Mouse (Mus musculus) liver, embryonic 14.5 days (tissue): ENCODE measurements around the gene Gpr19.

ENCODE experiments used
- CTCF ChIP-seq: IDR thresholded peaks from 2 replicates; pipeline ENCODE4 v1.5.1; 2016; ENCODE audit warnings: antibody characterized with exemption, low read depth, control low read depth
- EP300 ChIP-seq: IDR thresholded peaks from 2 replicates; pipeline ENCODE4 v1.6.1; 2016; ENCODE audit warnings: antibody characterized with exemption, low read depth

DNA sequence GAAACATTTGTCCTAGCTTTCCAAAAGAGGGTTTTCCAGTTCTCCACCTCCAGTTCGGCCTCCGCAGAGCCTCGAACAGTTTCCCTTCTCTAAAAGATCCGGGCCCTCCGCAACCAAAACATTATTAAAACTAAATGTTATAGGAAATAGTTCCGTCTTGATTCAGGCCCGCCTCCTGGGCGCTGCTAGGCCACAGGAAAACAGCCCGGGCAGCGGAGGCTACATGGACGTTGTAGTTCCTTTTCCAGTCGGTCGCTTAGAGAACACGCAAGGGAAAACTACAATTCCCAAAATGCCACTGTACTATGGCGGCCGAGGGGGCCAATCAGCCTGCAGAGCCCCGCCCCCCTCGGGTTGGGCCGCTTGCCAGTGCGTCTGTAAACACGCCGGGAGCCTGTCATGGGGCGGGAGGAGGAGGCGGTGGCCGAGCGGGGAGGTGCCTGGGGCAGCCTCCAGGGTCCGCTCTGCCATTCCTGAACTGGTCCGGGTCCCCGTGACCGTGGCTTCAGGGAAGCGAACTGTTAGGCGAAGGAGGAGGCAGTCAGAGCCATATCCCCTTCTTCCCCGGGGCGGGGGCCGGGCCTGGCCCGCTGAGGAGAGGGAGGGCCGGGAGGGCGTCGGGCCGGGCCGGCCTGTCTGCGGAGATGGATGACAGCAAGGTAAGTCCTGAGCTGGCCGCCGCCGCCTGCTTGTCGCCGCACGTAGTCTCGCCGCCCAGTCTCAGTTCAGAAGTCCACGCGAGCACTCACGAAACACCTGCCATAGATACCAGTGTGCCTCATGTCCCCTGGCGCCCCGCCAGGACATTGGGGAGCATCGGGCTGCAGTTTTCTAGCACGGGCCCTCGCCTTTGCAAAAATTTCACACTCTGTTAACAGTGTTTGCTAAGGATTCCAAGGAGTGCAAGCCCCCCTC is 68.3 kb downstream of the Gpr19 start, which contains the start of gene Crebl2:
- TF ChIP-seq CTCF (peak; percentile 41), EP300 (no peak)
